Mouse (Mus musculus) bone marrow macrophage, adult 2 months (primary cell): ENCODE results near the gene Nav2. TPM values are rescaled to one million over a fixed set of nuclear protein-coding genes. Genes with fewer than 3 reads are reported as not detected.
A peak's percentile ranks its signal among the peaks of the same experiment; 100 is the strongest.

ENCODE experiments used
- H3K27ac ChIP-seq: 2 replicates; pipeline ENCODE4 v1.5.1; 2012; ENCODE audit warnings: low read depth, low read length; ENCODE audit not compliant: insufficient read depth
- H3K4me1 ChIP-seq: 2 replicates; pipeline ENCODE4 v1.6.1; 2012; ENCODE audit warnings: low read length; ENCODE audit not compliant: control insufficient read depth, insufficient read depth
- H3K4me3 ChIP-seq: 2 replicates; pipeline ENCODE4 v1.5.1; 2012; ENCODE audit warnings: mild to moderate bottlenecking, low read length, moderate library complexity; ENCODE audit not compliant: insufficient read depth
- CTCF ChIP-seq: IDR thresholded peaks from 2 replicates; pipeline ENCODE4 v1.5.1; 2012; ENCODE audit warnings: low read depth, mild to moderate bottlenecking, low read length, moderate library complexity
- POLR2A ChIP-seq: IDR thresholded peaks from 2 replicates; pipeline ENCODE4 v1.6.1; 2012; ENCODE audit warnings: mild to moderate bottlenecking, low read depth, low read length, borderline replicate concordance
- polyA plus RNA-seq: library from polyadenylated mRNA; stranded (reverse); fragments of >200 nt; gene quantifications from 2 replicates; pipeline ENCODE4 v1.2.4, GENCODE M21; 2012; ENCODE audit not compliant: missing spikeins, insufficient read depth, insufficient read length

Nav2 gene
- polyA plus RNA-seq, 1 experiment, result 22.2 TPM

GRCm38 (mm10) chr7:48898416-48898815, 10.1 kb upstream of the Nav2 start:
- TF ChIP-seq POLR2A, result no peak
- TF ChIP-seq CTCF, result no peak
- peaks cover 5% of the 10 kb centered on the region; the same call in 1 of the 2 replicates for H3K4me1 ChIP-seq
- H3K27ac ChIP-seq, result no peak overlapping the region
- no peak overlapping the region for H3K4me3 ChIP-seq

GRCm38 (mm10) chr7:48900408-48901167, 7.9 kb upstream of the Nav2 start:
- Histone ChIP-seq H3K4me3 (no peak overlapping the region), H3K4me1 (0 out of 2 replicates have a peak, but pooled peaks cover 2% of the 10 kb centered on the region)

GRCm38 (mm10) chr7:48902454-48902853, 6.1 kb upstream of the Nav2 start:
- Histone ChIP-seq H3K4me1 (no peaks in the 10 kb centered on the region), H3K27ac (no peak overlapping the region)
- TF ChIP-seq POLR2A (no peak), CTCF (no peak)

More at GRCm38 (mm10) chr7:48900408-48901167, 7.9 kb upstream of the Nav2 start:
- TF ChIP-seq CTCF, result no peak
- no peak for TF ChIP-seq POLR2A
- H3K27ac ChIP-seq, result no peak overlapping the region

GRCm38 (mm10) chr7:48909342-48909671, 791 bp downstream of the Nav2 start:
- TF ChIP-seq POLR2A (no peak), CTCF (no peak)
- no peak overlapping the region for H3K4me3 ChIP-seq
- peaks cover 15% of the 10 kb centered on the region for H3K4me1 ChIP-seq
- peak overlapping the region; percentile 74 for H3K27ac ChIP-seq

More at GRCm38 (mm10) chr7:48902454-48902853, 6.1 kb upstream of the Nav2 start:
- H3K4me3 ChIP-seq, result no peak overlapping the region

- Histone ChIP-seq H3K4me1 (peaks cover 15% of the 10 kb centered on the region), H3K4me3 (no peak overlapping the region), H3K27ac (no peak overlapping the region)
- TF ChIP-seq POLR2A (no peak), CTCF (no peak)
Observed at GRCm38 (mm10) chr7:48910282-48910681, 1.8 kb downstream of the Nav2 start.

GRCm38 (mm10) chr7:48911146-48911545, 2.6 kb downstream of the Nav2 start:
- no peak for TF ChIP-seq POLR2A
- TF ChIP-seq CTCF, result no peak
- peaks cover 15% of the 10 kb centered on the region for H3K4me1 ChIP-seq
- no peak overlapping the region for H3K4me3 ChIP-seq
- no peak overlapping the region for H3K27ac ChIP-seq

GRCm38 (mm10) chr7:48914630-48915506, 6.4 kb downstream of the Nav2 start:
- H3K4me3 ChIP-seq, result no peak overlapping the region
- no peaks in the 10 kb centered on the region for H3K4me1 ChIP-seq
- TF ChIP-seq CTCF, result no peak
- TF ChIP-seq POLR2A, result no peak
- no peak overlapping the region for H3K27ac ChIP-seq

- Histone ChIP-seq H3K27ac (no peak overlapping the region), H3K4me1 (no peaks in the 10 kb centered on the region), H3K4me3 (no peak overlapping the region)
- TF ChIP-seq POLR2A, result no peak
- TF ChIP-seq CTCF, result no peak
Observed at GRCm38 (mm10) chr7:48917463-48917862, 8.9 kb downstream of the Nav2 start.

- no peaks in the 10 kb centered on the region for H3K4me1 ChIP-seq
- TF ChIP-seq POLR2A (no peak), CTCF (no peak)
- H3K27ac ChIP-seq, result no peak overlapping the region
- no peak overlapping the region for H3K4me3 ChIP-seq
Observed at GRCm38 (mm10) chr7:48917988-48918387, 9.5 kb downstream of the Nav2 start.

- H3K27ac ChIP-seq, result no peak overlapping the region
- H3K4me3 ChIP-seq, result no peak overlapping the region
- TF ChIP-seq CTCF, result no peak
- no peak for TF ChIP-seq POLR2A
- no peaks in the 10 kb centered on the region for H3K4me1 ChIP-seq
Observed at GRCm38 (mm10) chr7:48918389-48918788, 9.9 kb downstream of the Nav2 start.
